Mouse (Mus musculus): ENCODE data around the gene Ttll4.

The Ttll4 gene

DNA sequence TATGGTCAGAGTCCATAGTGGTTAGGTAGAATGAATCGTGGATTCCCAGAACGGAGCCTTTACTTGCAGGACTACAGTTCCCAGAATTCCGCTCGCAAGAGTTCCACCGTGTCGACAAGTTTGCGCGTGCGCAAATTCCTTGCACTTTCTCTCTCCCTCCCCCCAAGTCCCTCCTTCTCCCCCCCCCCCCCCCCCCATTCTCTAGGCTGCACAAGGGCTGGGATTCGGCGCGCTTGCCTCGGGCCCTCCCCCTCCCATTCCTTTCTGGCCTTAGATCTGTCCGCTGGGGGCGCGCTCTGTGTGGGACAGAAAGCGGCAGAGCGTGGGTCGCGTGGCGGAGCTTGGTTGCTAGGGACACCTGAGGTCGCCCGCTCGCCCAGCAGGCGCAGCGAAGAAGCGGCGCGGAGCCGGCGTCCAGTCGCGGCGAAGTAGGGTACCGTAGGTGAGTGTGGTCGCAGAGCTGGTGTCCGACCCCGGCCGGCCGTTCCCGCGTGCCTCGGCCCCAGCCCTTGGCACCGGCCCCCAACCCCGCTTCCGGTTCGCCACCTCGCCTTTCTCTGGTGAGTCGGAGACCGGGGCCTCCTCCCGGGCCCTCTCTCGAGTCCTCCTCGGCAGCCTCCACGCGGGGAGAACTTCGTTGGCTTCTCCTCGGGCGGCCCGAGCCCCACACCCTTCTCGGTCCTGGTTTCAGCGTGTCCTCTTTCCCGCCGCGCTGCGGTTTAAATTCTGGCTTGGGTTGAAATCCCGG lies at the start of gene Ttll4:
Gene Ttll4, plus strand, starts transcription at position 298 of the 748 bp plus-strand sequence.
- peak; percentile 98 for DNase-seq

DNA sequence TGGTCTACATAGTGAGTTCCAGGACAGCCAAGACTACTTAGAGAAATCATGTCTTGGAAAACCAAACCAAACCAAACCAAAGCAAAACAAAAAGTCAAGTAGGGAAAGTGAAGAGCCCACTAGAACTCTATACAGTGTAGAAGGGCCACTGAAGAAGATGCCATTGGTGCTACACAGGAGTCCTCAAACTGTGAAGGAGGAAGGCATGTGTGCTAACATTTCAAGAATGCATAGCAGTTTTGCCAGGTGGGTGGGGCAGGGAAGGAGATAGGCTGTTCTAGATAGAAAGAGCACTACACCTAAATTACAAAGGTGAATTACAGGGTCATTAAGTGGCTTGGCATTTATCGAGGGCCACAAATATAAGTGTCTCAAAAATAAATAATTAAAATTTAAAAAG lies 37.4 kb upstream of the Ttll4 start:
- no peak for DNase-seq

DNA sequence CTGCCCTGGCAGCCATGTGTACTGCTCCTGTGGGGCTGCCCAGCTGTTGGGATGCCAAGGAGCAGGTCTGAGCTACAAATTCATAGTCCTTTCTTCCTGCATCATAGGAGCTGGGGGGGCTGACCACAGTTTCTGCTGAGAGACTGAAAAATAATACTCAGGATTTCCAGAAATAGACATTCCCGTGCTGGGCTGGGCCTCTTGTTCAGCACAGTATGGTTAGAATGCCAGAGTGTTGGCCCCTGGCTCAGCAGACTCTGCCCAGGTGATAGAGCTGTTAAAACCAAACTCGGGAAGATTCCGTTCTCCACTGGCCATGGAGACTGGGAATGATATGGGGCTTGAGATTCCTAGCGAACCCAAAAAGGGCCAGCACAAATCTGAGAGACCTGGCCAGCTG lies 35.5 kb upstream of the Ttll4 start:
- DNase-seq, result no peak

DNA sequence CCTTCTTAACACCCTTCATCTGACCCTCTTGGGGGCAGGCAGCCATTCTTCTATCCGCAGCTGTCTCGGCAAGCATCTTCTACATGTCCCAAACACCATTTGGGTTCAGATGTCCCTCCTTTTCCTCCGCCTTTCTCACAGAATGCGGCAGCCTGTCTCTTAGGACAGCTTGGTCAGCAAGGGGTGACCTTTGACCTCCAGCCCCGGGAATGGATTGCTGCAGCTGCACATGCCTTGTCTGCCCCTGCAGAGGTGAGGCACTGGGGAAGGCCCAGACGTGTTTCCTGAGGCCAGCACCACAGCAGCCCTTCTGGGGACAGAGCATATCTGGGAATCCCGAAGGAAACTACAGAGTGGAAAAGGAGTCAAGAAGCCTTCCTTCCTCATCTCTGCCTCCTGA lies 33.5 kb upstream of the Ttll4 start:
- peak; percentile 34 to 58 for DNase-seq

DNA sequence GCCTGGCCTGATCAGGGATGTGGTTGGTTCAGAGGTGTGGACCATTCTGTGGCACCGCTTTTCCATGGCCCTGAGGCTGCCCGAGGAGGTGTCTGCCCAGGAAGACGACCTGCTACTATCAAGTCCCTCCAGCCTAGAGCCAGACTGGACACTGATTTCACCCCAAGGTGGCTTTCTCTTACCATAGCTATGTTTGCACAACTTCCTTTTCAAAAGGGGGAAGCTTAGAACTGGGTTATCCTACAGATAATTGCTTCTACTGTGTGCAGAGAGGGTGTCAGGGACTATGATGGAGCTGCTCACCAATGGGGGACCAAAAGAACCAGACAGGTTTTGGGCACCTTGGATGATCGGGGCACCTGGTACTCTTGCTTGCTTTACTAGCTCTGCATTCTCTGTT lies 28.8 kb upstream of the Ttll4 start:
- no peak for DNase-seq

DNA sequence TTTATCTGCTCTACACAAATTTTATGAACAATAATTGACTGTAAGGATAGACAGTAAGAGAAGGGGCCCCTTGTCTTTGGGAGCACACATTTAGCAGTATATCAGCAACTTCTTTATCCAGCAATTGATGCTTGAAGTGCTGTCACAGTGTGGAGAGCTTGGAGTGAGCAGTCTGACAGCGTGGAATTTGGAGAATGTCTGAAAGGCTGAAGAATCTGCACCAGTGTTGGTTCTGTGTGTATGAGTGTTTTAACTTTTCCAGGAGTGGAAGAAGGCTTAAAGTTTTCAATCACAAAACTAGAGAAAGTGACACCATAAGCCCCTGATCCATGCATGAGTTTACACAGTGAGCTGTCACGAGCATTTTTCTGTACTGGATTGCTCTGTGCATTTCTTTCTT lies 18.0 kb upstream of the Ttll4 start:
- no peak for DNase-seq

DNA sequence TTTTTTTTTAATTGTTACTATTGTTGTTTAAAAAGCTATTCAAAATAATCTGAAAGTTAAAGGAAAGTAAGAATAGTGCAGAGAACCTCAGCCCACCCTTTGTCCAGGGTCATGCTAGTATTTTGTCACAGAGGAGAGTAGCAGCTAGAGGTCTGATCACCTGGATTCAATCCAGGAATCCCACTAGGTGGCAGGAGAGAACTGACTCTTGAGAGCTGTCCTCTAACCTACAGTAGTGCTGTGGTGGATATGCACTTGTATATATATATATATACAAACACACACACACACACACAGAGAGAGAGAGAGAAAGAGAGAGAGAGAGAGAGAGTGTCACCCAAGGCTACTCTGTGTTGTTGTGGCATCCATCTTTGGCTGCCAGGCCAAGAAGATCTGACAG lies 17.6 kb upstream of the Ttll4 start:
- peak in 1 of 2 experiments; percentile 40 for DNase-seq

DNA sequence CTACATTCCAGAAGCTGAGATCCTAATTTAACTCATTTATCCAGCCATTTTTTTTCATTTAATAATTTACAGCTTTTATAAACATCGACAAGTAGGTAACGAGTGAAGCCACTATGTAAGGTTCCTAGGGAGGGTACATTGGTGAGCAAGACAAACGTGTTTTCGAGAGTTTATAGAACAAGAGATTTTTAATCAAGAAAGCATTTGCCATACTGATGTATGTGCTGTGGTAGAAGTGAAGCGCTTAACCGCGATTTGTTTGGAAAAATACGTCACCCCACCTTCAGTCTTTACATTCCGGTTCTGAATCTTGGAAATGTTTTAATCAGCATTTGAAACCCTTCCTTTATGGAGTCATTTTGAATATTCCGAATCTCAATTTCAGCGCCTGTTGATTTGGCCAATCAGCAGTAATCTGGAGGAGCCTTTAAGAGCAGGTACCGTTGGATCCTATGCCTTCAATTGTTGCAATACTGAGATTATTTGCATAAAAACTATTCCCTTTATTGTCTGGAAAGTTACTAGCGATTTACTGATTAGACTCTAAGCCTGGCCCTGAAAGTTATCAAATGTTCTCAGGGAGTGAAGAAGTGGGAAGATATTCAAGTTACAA lies 814 bp downstream of the Ttll4 start:
- no peak for DNase-seq

DNA sequence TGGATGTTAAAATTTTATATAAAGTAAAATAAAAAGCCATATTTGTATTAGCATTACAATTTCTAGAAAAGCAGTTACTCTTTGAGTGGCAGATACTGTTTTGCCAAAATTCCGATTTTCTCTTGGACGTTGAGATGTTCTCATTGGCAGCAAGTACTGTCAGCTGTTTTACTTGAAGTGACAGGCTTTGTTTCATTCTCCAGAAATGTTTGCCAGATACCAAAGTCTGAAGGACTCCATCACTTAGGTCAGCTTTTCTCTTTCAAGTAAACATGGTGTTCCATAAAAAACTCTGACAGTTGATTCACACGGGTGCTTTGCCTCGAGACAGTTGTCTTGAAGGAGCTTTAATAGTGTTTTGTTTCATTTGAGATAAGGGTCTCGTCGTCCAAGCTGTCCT lies 3.6 kb downstream of the Ttll4 start:
- no peak for DNase-seq

DNA sequence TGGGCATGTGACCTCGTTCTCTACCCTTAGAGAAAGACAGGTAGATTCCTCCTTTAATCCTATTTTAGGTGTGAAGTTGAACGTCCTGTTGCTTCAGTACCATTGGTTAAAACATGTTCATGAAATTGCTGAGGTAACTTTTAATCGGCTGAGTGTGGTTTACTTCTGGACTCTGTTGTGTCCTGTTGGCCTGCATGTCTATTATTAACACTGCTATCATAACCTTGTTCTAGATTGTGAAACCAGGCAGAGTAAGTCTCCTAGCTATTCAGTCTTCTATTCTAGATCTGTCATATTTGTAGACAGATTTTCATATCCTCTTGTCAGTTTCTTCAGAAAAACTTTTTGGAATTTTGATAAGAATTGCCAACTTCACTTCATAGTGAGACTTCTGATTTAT lies 6.8 kb downstream of the Ttll4 start:
- DNase-seq, result no peak

DNA sequence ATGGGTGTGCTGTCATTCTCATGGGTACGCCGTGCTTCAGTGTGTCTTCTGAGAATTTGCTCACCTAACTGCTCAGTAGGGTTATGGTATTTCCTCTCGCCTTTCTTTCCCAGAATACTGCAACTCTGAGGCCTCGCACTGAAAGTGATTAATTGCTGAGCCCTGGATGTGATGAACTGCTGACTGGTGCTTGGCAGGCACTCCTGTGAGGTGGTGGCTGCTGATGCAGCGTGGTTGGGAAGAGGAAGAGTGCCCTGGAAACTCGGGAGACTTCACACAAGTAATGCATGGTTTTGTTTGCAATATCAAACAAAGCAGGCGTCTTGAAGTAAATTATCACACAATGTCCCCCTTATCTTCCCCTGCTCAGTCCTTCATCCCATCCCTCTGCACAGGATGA lies 11.2 kb downstream of the Ttll4 start:
- DNase-seq, result peak; percentile 23 to 52

DNA sequence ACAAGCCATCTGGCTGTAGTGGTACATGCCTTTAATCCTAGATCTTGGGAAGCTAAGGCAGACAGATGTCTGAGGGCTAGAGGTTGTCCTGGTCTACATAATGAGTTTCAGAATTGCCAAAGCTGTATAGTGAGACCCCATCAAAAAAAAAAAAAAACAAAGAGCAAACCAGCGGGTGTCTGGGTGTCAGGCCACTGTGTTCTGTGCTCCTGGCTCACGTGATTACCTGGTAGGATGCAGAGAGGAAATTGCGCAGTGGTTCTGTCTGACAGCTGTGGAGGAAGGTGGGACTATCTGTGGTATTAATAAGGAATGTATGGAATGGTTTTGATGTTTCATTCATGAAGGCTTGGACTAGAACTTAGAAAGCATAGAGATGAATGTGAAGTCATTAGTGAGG lies 15.3 kb downstream of the Ttll4 start:
- no peak for DNase-seq

DNA sequence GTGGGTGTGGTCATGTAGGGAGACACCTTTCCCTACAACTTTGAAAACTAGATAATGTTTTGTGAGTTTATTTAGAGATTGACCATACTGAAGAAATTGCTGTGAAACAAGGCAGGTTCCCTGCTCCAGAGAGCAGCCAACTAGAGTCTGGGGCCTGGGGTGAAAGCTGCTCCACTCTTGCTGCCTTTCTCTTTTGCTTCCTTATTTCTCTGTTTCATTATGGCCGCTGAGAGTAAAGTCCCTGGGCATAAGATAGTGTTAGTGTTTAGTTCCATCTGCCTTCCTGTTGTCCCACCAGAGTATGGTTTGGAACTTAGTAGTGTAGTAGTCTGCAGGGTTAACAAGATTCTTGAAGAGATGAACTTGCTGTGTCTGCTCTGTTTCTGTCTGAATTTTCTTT lies 16.3 kb downstream of the Ttll4 start:
- no peak for DNase-seq

DNA sequence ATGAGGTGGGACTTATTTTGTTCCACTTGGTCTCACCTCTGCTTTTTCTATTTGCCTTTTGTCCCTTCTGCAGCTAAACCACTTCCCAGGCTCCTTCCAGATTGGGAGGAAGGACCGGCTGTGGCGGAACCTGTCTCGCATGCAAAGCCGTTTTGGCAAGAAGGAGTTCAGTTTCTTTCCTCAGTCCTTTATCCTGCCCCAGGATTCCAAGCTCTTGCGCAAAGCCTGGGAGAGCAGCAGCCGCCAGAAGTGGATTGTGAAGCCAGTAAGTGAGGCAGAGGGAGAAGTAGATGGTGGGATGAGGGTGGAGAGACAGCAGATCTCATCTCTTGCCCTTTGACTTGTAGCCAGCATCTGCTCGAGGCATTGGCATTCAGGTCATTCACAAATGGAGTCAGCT lies 25.6 kb downstream of the Ttll4 start:
- DNase-seq, result no peak

DNA sequence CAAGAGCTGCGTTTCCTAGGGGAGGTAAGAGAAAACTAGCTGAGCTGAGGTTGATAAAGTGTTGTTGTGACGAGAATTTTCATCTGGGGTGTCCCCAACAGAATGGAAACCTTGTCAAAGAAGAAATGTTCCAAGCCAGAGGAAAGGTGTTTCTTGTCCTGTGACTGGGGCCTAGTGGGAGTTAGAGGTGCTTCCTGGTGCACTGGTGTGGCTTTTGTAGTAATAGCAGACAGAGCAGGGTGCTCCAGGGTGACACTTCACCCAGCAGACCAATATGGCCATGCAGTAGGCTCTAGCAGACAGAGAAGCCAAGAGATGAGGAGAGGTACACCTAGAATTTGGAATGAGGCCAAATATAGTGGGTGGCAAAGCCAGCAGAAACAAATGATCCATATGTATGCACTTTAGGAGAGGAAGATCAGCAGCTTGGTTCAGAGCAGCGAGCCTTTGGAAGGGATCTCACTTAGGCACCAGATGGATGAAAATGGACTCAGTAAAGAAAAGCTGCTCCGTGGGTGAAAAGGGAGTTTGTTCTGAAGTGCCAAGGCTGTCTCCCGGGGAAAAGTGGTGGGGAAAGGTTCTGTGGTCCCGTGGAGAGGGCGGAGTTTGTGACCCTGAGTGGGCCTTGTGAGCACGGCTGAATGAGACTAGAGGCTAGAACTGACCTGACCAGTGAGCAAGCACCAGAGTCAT lies 32.5 kb downstream of the Ttll4 start:
- no peak for DNase-seq

DNA sequence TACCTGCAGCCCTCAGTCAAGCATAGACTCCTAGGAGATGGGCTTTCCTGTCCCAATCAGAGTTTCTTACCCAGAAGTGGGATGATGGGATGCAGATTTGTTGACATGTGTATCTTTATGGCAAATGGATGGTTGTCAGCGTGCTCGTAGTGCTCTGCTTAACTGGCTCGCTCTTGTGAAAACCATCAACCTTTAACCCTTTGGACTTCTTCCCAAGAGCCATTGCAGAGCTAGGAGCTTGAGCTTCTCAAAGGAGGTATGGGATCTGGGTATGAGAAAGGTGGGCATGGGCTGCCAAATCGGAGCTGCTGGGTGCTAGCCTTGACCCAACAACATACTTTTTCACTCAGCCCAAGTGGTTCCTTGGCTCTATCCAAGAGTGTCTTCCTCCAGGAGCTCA lies 34.3 kb downstream of the Ttll4 start:
- no peak for DNase-seq

DNA sequence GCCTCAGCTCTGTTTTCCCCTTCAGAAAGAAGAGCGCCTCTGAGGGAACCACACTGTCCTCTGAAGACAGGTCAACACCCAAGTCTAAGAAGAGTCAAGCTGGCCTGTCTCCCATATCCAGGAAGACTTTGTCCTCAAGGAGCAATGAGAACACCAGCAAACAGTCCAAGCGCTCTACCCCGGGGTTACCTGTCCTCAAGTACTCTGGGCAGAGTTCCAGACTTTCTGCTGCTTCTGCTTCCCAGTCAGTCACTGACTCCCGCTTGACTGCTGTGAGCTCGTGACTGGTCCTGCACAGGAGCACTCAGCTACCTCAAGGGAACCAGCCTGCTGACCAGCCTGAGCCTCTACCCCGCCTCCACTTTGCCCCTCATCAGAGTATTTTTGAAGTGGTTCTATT lies 35.9 kb downstream of the Ttll4 start:
- peak; percentile 78 to 90 for DNase-seq

DNA sequence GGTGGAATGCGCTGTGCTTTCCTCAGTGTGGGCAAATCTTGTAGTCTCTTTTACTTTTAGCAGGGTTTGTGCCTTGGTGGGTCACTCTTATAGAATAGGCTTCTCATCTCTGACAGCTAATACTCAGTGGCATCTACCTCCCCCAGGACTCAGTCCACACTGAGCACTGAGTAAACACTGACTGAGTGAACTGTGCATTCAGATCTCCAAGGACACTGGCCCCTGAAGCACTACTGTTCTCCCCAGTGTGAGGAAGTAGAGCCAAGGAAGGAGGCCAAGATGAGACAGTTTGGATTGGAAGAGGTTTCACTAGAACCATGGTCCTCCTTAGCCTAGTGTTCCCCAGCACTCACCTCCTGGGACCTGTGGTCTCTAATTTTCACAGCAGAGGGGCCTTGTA lies 36.8 kb downstream of the Ttll4 start:
- DNase-seq, result no peak

DNA sequence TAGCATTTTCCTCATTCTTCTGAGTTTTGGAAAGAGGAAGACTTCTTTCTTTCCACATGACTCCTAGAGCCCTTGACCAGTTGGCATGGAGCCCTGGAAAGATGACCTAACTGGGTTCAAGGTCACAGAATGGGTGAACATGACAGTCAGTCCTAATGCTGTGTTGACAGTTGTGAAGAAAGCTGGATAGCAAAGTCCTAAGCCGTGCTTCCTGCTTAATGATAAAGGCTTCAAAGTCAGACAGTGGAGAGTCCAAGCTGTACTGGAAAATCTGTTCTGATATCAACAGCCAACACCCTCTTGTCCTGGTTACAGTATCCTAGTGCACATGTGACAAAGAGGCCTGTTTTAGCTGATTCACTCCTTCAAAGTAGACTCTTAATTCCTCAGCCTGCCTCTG lies 37.2 kb downstream of the Ttll4 start:
- DNase-seq, result peak; percentile 47 to 51

DNA sequence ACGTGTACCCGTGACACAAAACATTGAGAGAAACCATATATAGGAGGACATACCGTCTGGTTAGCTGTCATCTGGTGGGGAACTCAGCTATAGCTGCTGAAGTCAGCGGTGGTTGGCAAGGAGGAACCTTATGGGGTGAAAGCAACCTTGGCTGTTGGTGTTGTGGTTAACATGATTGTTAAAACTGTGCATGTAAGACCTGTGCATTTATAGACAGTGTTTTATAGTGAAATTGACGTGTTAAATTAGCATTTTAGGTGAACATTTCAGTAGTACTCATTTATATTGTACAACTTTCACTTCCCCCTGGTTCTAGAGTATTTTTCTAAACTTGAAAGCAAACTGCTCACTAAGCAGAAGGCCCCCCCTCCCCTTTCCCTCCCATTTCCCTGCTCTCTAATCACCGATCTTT lies 40.6 kb downstream of the Ttll4 start:
- no peak for DNase-seq

DNA sequence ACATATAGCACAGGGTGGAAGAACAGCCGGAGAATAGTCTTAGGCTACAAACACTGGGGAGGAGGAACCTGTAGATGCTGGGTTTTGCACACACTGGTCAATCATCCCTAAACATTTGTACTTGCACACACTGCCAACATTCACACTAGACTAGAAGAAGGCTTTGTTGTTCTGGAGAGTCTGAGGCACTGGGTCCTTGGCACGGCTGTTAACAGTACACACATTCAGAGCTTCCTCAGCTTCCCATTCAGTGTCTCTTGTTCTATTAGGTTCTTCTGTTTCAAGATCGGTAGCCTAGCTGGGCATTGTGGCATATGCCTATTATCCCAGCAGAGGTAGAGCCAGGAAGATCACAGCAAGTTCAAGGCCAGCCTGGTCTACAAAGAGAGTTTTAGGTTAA lies 42.6 kb downstream of the Ttll4 start:
- no peak for DNase-seq

DNA sequence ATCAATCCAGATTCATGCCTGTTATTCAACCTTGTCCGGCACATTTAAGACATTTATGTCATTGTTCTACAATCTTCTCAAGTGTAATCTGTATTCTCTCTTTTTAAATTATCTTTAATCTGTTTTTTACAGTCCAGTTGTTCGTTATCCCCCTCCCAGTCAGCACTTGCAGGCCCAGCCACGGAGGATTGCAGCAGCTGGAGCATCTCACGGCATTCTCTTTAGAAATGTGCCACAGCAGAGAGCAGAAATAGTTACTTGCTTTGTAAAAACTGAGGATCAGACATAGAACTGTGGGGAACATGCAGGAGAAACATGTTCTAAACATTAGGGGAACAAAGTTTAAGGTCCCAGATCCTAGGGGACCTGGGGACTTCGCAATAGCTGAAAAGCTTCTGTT lies 43.5 kb downstream of the Ttll4 start:
- DNase-seq, result no peak

DNA sequence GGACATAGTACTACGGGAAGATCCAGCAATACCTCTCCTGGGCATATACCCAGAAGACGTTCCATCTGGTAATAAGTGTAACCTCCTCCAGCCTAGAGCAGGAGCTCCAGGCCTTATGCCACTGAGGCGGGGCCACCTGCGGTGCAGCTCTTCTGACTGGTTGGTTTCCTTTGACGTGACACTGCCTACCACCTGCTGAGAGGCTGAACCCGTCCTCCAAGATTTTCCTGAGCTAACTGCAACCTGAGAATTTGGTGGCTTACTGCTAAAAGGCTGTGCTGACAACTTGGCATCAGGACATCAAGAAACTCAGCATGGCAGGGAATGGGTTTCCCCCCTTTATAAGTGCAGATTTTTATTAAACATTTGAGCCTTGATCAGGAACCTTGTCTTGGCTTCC lies 48.0 kb downstream of the Ttll4 start:
- peak in 1 of 2 experiments; percentile 11 for DNase-seq

DNA sequence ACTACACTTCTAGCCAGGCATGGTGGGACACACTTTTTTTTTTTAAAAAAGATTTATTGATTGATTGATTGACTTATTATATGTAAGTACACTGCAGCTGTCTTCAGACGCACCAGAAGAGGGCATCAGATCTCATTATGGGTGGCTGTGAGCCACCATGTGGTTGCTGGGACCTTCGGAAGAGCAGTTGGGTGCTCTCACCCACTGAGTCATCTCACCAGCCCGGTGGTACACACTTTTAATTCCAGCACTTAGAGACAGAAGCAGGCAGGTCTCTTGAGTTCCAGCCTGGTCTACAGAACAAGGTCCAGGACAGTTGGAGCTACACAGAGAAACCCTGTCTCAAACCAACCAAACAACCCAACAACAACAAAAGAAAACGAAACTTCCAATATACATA lies 50.5 kb downstream of the Ttll4 start:
- peak in 1 of 2 experiments; percentile 22 for DNase-seq

All from kidney, postnatal 25 days (tissue).